Mouse (Mus musculus): ENCODE measurements at regions not wholly inside any gene's neighbourhood (a gene's known extent, or its start where the extent isn't known, plus 50 kb on each side); places are given as distances from the start of the nearest gene placed in this dataset.
"Not testable (repeated sequence)": the region's sequence is repeated elsewhere in the genome, so short reads cannot be mapped to it uniquely, and the experiment has no call there.

DNA sequence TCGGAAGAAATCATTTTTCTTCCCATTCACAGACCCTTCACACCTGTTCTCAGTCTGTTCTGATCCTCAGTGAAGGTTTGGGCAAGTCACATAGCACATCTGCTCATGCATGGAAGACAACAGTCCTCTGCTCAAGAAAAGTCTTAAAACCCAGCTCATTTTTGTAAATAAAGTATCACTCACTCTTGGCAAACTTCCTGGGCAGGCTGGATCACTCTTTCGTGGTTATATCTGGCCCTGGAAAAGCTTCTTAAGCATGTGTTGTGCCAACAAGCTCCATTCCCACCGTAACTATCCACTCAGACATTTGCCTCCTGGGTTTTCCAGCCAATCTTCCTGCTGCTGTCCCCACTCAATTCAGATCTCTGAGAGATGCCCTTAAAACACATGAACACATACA is 103.2 kb upstream of the Cep85l start:
- no peak for DNase-seq (ENCODE audit: low spot score in 2 of 2)

DNA sequence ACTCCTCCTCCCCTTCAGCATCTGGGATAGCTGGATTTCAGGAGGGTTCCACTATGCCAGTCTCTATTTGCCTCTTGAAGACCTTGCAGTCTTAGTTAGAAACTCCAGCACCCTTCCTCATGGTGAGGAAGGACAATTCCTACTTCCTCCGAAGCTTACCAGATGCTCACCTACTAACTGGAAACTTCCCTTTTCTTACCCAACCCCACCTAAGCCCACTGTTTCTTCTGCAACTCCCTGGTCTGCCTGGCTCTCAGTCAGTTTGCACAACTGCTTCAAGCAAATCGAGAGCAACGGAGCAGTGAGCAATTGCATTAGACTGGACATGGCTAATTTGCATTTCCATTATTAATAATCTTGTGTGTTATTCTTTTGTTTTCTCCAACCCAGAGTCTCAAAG is 90.5 kb upstream of the Cep85l start:
- no peak for DNase-seq (ENCODE audit: low spot score in 2 of 2)

DNA sequence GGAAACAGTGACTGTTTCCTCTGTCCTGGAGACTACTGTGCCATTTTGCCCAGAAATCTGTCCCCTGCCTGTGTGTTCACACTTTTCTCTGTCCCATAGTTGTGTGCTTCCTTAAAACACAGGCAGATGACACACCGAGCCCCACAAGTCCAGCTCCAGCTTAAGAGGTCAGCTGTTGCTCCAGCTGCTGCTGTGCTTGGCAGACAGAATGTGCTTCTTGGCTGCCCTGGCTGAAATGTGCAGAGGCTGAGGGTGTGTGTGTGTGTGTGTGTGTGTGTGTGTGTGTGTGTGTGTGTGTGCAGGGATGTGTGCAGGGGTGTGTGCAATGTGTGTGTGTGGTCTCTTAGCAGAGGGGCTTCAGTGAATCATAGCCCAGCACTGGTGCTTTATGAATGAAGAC is 89.9 kb upstream of the Cep85l start:
- no peak for DNase-seq (ENCODE audit: low spot score in 2 of 2)

DNA sequence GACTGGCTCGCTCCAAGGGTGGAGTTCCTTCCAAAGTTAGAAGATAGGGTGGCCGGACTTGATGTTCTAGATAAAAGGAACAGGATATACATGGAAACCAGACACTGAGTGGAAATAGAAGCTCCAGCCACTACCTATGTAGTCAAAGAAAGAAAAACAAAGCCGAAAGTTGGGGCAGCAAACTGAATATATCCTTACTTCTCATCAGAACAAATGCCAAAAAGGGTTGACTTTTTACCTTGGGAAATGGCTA is 88.5 kb upstream of the Cep85l start:
- no peak for DNase-seq (ENCODE audit: low spot score in 2 of 2)

DNA sequence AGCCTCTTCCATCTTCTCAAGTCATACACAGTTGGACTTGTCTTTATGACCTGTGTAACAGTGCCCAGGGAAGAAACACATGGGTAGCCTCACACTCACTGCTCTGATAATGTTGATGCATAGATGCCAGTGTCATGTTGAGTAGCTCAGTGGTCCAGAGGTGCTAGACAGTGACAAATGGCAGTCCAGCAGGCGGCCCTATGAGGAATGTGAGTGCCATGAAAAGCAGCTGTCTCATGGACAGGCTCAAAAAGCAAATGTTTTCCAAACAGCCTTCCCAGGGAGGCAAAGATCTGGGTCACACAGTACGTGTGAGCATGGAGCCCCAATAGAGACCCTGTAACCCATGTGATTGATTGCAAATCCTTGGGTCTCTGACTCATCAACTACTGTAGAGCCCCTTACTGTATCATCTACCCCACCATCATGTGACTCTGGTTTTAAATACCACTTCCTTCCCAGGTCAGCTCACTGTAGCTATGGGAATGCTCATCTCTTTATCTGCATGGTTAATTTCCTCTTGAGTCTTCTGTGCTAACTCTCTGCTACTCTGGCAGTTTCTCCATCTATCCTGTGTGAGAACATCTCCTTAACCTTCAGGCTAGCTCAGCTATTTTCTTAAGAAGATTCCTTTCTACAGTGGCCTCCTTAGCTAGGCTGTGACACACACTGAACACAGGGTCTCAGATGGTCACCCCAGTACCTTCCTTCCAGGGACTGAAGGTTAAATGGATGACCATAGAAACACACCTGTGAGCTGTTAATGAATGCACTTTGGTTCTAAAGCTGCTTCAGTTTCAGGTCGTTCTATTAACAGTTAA is 87.9 kb upstream of the Cep85l start:
- no peak for DNase-seq (ENCODE audit: low spot score in 2 of 2)

DNA sequence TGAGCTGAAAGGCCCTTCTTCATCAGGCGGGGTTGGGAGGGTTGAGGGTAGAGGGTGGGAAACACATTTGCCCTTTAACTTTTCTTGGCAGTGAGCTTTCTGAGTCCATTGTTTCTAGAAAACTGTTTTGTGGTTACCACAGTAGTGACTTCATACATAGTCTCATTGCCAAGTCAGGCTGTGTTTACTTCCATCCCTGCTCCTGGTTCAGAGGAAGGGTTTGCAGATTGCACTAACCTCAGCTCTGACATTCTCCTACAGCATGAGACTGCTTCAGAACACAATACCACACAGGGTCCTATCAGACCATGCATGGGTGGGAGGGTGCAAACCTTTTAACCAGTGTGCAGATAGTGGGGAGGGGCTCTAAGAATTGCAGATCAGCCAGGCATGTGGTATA is 87.1 kb upstream of the Cep85l start:
- no peak for DNase-seq (ENCODE audit: low spot score in 2 of 2)

DNA sequence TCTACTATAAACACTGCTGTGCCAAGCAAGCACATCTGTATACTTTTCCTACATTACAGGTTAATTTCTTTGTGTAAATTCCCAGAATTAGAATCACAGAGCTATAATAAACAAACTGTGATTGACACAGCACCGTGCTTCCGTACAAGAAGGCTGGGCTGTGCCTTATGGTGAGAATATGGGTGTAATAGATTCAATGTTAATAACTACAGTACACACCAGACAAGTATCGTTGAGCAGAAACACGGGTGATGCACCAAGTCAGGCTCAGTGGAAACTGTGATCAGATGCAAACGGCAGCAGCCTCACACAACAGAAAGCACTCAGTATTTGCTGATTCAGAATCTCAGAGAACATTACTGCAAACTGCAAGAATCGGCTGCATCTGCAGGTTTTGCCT is 86.5 kb upstream of the Cep85l start:
- DNase-seq (ENCODE audit: low spot score in 2 of 2): no peak

DNA sequence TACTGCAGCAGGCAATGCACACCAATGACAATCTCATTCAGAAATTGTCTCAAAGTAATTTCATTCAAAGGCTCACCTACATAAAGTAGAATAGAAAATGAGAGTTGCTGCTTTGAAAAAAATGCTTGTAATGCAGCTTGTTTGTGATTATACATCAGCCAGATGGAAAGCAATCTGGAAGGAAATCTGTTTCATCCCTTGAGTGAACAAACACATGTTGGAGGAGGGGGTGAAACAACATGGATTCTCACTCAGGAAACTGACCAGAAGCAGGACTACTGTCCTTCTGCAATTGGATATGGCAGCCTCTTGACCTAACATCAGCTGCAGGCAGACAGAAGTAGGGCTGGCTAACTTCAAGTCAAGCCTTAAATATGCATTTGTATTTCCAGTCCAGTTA is 84.8 kb upstream of the Cep85l start:
- DNase-seq (ENCODE audit: low spot score in 2 of 2): no peak

DNA sequence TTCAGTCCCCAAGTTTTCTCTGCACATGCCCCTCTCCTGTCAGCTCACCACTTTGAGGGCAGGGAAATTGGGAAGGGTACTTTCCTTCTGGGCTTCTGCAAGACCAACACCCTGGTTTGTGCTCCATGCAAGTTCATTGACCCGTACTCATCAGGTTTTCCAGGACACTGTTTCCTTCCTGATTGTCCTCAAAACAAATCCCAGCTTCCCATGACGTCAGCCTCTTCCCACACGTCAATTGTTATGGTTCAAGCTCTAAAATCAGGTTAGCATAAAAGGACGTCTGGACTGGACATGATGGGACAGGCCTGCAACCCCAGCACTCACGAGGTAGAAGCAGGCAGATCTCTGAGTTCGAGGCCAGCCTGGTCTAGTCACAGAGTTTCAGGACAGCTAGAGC is 84.3 kb upstream of the Cep85l start:
- no peak for DNase-seq (ENCODE audit: low spot score in 2 of 2)

DNA sequence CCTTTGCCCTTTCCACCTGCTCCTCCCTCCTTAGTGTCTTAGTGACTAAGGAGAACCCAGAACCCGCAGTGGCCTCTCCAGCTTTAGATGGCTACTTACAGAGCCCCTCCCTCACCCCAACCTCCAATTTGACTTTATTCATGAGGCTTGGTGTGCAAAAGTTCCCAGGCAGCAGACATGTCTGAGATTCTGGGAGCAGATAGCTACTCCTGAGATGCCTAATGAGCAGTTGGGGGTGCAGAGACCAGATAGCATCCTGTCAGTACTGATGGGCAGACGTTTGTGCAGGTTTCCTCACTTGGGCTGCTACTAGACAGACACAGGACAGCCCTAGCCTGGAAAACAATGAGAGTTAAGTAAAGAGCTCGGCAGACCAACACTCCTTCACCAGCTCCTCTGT is 83.7 kb upstream of the Cep85l start:
- no peak for DNase-seq (ENCODE audit: low spot score in 2 of 2)

DNA sequence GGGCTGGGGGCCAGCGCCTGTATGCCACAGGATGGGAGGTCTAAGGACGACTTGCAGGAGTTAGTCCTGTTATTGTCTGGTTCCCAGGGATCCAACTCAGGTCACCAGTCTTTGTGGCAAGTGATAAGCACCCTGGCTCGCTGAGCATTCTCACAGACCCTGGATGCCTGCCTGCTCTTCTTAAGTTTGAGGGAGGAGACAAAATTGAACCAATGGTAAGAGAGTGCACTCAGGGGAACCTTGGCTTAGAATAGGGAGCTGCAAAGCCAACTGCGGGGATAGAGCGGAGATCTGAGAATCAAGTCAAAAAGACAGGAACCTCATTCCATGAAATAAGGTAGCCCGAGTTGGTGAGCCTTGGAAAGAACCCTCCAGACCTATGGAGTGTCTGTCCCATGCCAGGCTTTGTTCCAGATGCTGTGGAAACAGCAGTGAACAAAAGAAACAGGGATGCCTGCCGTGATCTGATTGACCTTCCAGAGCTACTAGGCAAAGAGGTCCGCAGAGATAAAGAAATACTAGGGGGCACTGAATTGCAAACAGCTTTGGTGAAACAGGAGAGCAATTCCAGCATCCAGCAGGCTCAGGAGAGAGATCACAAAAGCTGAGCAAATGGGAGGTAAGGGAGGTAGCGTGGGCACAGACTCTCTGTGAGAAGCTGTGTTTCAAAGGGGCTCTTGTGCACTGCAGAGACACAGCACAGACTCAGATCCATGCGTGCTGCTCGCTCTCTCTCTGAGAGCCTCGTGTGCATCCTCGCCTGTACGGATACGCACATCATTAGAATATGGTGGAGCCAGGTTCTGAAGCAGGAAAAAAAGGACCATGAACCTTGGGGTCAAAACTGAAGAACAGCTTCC is 82.9 kb upstream of the Cep85l start:
- DNase-seq (ENCODE audit: low spot score in 2 of 2): no peak

DNA sequence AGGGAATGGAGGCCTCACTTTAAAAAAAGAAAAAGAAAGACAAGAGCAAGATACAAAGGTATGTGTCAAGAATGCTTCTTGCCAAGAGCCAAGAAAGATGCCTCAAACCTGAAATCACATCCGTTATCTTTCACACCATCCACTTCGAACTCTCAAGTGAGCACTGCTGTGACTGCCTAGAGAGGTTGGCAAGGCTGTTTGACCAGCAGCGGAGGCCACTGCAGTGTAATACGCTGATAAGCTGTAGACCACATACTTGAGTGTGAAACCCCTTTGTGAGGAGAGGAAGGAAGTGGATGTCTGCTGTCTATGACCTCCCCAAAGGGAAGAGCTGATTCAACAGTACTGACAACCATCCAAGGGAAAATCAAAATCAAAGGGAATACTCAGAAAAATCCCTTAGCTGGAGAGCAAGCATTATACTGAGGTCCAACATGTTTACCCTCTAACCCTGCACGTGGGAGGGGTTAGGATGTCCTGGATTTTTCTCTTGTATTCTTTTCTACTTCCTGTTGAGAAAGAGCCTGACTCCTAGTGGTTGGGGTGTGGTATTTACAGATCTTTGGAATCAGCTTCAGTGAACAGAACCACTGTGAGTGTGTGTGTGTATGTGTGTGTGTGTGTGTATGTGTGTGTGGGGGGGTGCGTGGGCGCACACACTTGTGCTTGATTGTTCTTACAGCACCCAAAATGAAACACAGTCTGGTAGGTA is 81.5 kb upstream of the Cep85l start:
- DNase-seq (ENCODE audit: low spot score in 2 of 2): no peak

DNA sequence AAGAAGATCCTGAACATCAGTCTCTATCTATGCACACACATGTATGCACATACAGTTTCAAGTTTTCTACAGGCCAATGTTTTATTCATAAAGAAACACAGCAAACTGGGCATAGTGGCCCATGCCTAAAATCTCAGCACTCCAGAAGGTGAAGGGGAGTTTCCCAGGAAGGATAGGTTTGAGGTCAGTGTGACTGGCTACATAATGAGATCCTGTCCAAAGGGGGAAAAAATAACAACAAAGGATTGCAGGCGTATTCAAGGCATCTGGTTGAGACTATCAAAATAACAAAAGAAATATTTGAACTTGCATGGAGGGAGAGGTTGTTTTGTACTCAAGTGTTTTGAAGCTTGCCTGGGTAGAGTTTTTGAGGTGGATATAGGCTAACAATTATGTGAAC is 80.0 kb upstream of the Cep85l start:
- not testable (repeated sequence) for DNase-seq (ENCODE audit: low spot score in 2 of 2)

DNA sequence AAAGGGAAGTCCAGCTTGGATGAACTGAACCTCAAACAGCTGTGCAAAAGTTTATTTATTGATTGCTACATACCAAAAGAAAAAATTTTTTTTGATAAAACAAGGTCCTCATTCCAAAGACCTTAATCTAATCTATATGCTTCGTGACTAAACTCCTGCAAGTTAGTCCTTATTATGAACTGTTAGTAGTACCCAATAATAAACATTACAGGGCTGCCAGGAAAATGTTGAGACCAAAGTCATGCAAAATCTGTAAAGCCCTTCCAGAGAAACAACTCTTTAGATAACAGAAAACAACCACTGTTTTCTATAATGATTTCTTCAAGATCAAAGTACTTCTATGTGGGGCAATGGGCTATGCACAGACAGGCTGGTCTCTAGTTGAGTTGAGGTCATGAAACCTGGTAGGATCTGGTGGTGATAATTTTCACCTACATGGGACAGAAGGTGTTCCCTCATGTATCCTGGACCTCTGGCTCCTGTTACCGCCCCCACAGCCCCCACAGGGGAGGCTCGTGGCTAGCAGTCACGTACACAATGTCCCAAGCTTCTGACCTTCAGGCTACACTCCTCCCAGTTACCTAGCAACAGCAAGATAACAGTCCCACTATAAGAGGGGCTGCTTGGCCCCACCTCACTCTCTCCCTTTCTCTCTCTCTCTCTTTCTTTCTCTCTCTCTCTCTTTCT is 76.4 kb upstream of the Cep85l start:
- no peak for DNase-seq (ENCODE audit: low spot score in 2 of 2)

DNA sequence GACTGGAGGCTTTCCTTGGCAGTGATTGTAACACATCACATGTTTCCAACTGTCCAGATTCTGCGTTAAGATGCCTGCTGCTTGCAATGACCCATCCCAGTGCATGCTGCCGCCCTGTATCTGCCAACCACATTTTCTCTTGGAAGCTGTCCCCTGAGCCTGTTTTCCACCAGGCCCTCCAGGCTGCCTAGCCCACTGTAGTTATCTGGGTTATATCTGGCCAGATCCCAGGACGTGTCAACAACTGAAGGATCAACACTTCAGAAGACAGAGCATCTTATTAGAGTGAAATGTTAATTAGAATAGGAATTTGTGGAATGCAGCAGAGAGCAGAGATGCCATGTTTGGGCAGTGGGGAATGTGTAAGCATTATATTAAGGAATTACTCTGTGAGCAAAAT is 65.0 kb upstream of the Cep85l start:
- no peak for DNase-seq (ENCODE audit: low spot score in 2 of 2)

DNA sequence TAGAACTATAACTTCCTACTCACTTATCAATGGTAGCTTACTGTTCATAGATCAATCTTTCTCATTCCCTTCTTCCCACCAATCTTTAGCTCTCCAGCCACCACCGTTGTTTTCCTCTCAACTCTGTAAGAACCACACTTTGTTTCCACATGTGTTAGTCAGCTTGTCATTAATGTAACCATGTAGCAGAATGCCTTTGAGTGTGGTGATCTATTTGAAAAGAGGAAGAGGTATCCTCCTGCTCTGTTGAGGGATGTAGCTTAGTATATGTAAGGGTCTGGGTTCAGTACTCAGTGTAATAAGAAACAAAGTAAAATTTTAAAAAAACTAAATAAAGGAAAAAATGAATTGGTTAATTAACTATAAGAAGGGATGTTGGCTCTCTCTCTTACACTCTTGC is 63.7 kb upstream of the Cep85l start:
- DNase-seq (ENCODE audit: low spot score in 2 of 2): no peak

DNA sequence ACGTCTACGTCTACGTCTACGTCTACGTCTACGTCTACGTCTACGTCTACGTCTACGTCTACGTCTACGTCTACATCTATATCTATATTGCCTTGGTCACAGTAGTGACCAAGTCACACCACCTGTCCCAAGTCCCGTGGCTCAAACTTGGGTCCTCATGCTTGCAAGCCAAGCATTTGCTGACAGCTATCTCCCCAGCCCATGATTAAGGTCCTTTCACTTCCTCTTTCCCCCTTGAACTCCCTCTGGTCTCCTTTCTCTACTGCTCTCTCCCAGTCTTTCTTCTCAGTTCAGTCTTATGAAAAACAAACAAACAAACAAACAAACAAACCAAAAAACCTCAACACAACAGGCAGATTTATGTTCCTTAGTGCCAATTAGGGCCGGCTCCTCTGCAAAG is 63.2 kb upstream of the Cep85l start:
- DNase-seq (ENCODE audit: low spot score in 2 of 2): no peak

DNA sequence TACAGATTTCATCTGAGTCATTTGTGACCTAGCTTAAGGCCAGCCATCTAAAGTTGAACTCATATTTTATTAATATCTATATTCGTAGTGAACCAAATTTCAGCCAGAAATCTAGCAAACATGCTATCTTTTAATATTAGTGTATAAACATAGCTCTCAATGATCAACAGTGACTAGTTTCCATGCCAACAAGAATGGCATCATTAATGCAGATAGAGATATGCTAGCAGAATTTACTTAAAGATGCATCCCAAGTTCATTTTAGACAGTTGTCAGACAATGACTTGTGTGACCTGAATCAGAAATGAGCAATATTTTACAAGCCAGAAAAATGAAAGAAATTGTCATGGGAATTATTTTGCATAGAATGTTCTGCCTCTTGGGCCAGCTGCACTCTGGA is 60.5 kb upstream of the Cep85l start:
- DNase-seq (ENCODE audit: low spot score in 2 of 2): no peak

DNA sequence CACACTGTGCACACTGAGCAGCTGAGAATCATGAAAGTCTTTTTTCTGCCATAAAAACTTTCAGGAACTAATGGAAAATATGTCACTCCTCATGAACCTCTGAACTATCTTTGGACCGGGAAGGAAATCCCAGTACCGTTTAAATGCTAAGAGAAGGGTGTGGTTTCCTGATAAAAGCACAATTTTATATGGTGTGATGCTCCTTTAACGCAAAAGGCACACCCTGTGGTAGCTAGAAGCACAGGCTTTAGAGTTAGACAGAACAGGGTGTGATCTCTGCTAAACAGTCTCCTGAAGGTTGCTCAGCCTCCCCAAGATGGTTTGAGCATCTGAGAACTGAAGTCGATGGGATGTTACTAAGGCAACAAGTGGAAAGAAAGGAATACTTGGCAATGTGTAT is 58.6 kb upstream of the Cep85l start:
- no peak for DNase-seq (ENCODE audit: low spot score in 2 of 2)

DNA sequence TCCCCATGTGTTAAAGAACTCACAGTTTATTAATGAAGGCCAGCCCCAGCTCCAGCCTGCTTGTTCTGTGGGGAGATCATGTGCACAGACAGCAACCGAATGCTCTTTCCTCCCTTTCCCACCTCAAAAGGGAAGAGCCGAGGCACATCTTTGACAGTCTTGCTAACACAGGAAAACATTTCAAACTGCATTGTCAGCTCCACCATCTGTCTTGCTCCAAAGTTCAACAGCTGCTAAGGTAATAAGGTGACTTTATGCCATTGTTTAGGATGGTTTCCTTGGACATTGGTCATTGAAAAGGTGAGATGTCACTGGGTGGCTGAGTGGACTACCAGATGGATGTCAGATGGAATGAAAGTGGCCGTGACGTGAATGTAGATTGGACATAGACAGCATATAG is 58.0 kb upstream of the Cep85l start:
- no peak for DNase-seq (ENCODE audit: low spot score in 2 of 2)

DNA sequence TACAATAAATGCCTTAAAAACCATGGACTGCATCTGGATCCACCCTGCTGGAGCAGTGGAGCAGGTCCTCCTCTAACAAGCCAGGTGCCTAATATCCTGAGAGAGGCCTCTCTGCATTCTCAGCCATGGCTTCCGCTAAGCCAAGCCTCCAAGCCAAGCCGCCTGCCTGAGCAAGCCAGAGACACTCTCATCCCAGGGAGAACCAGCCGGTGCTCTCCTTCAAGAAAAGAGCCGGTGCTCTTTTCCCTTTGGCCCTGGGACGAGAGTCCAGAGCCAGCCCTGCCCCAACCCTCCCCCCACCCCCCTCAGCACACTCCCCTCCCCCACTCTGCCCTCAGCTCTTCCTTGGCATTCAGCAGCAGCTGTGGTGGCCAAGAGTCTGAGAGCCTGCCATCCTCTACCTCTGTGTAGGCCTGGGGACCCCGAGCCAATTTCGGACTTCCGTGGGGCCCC is 56.3 kb upstream of the Cep85l start:
- DNase-seq (ENCODE audit: low spot score in 2 of 2): no peak

DNA sequence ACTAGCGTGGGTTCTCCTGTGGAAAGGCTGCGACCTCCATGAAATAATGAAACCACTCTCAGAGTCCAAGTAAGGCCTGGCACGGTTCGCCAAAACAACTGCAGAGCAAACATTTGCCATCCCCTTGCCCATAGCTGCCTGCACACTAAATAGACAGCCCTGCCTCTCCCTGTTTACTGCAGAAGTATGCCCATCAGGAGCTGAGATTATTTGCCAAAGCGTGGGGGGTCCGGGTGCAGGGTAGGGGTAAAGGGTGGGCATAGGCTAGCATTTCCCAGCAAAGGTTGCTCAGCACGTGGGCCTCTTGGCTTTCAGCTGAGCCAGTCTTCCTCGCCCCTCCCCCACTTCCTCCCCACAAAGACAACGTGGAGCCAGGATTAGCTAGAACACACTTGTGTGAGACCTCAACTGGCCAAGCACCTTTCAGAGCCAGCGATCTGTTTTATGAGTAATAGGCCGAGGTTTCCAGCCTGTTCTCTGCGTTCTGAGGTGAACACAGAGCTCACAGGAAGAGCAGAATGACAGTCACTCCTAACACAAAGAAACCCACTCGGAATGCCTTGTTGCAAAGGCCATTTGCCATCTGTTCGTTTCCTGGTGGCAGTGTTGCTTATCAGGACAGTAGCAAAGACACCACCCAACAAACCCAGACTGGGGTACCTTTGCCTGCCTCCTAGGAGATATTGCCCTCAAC is 55.6 kb upstream of the Cep85l start:
- peak; percentile 43 to 63 for DNase-seq (ENCODE audit: low spot score in 2 of 2)

Data from frontal cortex, postnatal 10 days (tissue).